Mouse (Mus musculus) brain, embryonic 14.5 days (tissue): ENCODE data around the gene Btbd9.

Experiments used
- CTCF ChIP-seq: fragments of 200-500 bp; IDR thresholded peaks from 2 replicates; pipeline ENCODE4 v1.5.1; 2012; ENCODE audit warnings: inconsistent platforms, mild to moderate bottlenecking, moderate library complexity, borderline replicate concordance; ENCODE audit not compliant: insufficient read depth, insufficient read length; ENCODE audit errors: extremely low read depth
- POLR2A ChIP-seq: fragments of 200-500 bp; IDR thresholded peaks from 2 replicates; pipeline ENCODE4 v1.6.1; 2012; ENCODE audit warnings: mild to moderate bottlenecking, inconsistent platforms, borderline replicate concordance; ENCODE audit not compliant: poor library complexity, insufficient read depth, insufficient read length, severe bottlenecking; ENCODE audit errors: extremely low read depth

GRCm38 (mm10) chr17:30485067-30485854 is 91.0 kb downstream of the Btbd9 start:
- TF ChIP-seq CTCF (no peak), POLR2A (no peak)
